Mouse (Mus musculus) CD4-positive, CD25-positive, alpha-beta regulatory T cell, adult 9 weeks (primary cell): ENCODE data around the gene Tmprss11b. TPM values are rescaled to one million over a fixed set of nuclear protein-coding genes. Genes with fewer than 3 reads are reported as not detected.

Experiments used
- polyA plus RNA-seq: library from polyadenylated mRNA; unstranded; fragments of 100-300 nt; shearing (Covaris generic); gene quantifications from one replicate; pipeline ENCODE4 v1.2.1, GENCODE M21; 2017

Gene Tmprss11b
- polyA plus RNA-seq = not detected

DNA sequence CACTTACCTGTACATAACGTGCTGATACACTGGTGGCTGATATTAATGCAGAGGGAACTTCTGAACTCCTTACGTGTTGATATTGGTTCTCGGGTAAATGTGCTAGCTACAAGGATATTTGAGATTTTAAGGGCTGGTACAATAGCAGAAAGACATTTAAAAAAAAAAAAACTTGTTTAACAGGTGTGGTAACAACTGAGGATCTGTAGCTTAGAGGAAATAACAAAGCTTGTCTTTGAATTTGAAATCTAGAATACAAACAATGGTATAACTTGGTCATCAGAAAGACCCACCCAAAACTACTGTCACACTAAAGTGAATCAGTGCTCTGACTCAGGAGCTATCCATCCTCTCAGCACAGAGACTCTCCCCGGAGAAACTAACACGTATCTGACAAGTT, at the start of gene Tmprss11b:
Gene Tmprss11b (minus strand): TSS at position 101 of the 400 bp plus-strand sequence.

GRCm38 (mm10) chr5:86632324-86632723, 43.8 kb downstream of the Tmprss11b start, which contains the start of gene Tmprss11f:
Tmprss11f (minus strand) TSS chr5:86632424.

Other genes with a start within 250 kb of the Tmprss11b start
- 0.15 TPM for gene Tmprss11a, start 207.4 kb downstream of the Tmprss11b start, polyA plus RNA-seq
- gene Tmprss11g, start 157.8 kb downstream of the Tmprss11b start, polyA plus RNA-seq = not detected
- not detected for gene Tmprss11f, start 43.9 kb downstream of the Tmprss11b start, polyA plus RNA-seq
- gene Tmprss11e, start 69.5 kb upstream of the Tmprss11b start, polyA plus RNA-seq = 0.26 TPM
- gene Ythdc1, start 127.9 kb upstream of the Tmprss11b start, polyA plus RNA-seq = 28.4 TPM
- not detected for gene Ugt2b34, start 230.6 kb upstream of the Tmprss11b start, polyA plus RNA-seq